Mouse (Mus musculus): ENCODE measurements around the gene Arid3b. TPM values are rescaled to one million over a fixed set of nuclear protein-coding genes. Genes with fewer than 3 reads are reported as not detected.
A peak's percentile ranks its signal among the peaks of the same experiment; 100 is the strongest.

The Arid3b gene
- total RNA-seq, 1 experiment from 2014 or later: 4.2 TPM

DNA sequence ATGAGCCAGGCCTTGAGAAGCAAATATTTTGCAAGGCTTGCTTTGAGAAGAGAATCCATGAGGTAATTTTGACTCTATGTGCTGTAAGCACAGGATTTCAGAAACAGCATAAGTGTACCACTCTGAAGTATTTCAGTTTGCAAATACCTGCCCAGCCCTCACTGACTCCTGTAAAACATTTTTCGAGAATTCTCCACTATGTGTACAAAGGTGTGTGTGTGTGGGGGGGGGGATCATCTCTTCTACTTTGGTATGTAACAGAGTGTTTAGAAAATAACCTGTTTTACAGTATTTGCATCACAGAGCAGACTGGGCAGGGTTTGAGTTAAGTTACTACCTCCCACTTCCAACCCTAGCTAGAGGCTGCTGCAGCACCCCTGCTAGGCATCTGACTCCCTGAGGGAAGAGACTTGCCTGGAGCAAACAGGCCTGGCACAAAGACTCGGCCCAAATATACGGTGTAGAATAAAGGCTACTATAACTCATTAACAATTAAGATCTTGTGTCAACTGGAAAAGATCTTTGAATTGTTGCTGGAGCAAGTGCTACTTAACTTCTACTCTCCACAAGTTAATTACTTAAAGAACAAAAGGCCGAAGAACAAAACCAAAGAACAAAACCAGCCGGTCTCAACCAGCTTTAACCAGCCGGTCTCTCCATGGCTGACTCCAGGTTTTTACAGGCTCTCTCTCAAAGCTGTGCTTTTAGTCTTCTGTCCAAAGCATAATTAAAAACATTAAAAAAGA is 6.6 kb downstream of the Arid3b start:
- no peak for DNase-seq

DNA sequence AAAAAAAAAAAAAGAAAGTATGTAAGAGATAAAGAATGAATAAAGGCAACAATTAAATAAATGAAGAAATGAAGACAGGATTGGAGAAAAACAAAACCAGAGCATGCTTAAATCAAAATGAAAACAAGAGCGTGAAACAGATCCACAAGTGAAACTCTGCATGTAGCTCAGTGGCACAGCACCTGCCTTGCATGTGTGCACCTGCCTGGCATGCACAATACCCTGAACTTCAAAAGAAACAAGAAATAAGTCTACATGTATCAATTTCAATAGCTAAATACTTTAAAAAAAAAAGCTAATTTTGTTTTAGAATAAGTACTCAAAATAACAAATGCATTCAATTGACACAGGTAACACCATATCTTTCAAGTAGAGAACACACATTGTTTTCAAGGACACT is 13.2 kb downstream of the Arid3b start:
- DNase-seq: no peak

DNA sequence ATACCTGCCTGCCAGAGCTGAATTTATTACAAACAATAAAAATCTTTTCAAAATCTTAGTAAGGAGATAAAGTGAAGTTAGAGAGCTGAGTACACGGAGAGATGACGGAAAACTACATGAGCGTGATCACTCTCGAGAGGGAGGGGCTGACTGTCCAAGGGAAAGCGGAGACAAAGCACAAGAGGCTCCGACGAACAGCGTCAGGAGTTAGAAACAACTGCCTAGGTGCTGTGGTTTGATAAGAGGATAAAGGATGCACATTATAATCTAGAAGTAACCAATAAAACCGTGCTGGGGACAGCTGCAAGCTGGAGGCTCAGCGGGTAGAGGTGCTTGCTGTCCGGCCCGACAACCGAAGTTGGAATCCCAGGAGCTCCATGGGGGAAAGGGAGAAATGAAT is 13.8 kb downstream of the Arid3b start:
- no peak for DNase-seq

DNA sequence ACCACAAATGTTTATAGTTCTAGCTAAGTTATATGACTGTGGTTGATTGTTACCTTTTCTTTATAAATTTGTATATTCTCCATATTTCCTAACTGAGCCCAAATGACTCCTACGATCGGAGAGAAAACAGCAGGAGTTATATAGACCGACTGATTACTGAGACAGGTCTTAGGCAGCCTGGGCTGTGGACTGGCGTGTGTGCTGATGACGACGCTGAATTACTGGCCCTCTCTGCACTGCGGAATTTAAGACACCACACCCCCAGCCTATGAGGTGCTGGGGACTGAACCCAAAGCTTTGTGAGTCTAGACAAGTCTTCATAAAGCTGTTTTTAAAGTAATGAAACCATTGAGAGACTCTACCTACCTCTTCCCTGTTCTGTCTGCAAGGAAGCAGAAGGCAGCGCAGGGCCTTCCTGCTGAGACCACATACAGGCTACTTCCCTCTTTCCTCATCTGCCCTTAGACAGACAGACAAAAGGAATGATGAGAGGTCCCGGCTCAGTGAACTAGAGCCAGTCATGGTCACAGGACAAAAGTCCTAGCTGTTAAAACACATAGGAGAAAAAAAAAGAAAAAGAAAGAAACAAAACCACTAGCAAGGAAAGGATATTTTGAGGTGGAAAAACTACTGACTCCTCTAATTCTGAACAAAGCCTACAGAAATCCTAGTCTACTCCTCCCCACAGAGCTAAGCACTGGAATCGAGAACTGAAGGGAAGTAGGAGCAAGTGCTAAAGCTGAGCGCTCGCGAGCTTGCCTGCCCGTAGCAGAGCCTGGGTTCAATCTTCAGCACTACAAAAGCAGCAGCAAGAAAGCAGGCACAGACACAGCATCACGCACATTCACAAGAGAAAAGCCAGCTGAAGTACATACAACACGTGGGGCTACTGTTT is 16.2 kb downstream of the Arid3b start:
- DNase-seq: no peak

DNA sequence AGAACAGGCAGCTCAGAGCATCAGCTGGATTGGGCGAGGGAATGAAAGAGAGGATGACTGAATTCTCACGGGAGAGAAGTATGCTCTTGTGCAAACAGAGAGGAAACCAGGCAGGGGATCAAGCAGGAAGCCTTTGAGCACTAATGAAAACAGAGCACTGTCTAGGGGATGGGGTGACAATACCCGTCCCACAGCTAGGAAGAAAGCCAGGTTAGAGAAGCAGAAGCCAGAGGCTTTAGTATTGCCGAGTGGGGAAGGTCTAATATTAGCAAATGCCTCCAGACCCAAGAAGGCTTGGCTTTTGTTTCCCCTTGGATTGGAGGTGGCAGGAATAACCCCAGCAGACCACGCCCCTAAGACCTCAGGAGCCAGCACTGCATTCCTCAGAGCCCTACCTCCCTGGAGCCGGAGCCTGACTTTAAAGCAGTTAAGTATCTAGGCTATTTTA is 19.3 kb downstream of the Arid3b start:
- peak; percentile 37 for DNase-seq

DNA sequence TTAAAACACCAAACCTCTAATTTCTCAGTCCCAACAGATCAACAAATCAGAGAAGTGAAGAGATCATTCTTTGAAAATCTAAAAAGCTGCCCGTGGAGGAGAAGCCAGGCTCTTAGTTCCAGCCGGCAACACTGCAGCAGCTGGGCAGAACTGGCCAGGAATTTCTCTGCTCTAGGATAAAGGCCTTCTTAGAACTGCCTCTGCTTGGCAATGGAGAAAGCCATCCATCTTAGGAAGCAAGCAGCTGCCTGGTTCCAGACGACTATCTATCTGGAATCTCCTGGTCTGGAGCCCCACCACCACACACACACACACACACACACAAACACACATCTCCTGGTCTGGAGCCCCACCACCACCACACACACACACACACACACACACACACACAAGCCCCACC is 21.7 kb downstream of the Arid3b start:
- peak; percentile 16 for DNase-seq

DNA sequence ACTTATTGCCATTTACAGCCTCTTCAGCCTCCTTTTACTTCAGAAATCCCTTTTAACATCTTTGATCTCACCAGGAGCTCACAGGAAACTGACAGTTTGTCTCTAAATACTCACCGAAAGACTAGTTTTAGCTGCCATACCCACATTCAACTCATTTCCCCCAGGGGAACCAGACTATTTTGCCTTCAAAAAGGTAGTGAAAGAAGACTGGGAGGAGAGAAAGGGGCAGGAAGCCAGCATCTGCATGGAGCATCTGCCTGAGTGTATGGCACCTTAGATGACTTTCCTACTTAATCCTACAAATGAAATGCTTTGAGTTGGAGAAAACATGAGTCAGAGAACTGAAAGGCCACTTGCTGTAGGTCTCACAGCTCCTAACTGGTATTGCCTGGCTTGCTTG is 22.6 kb downstream of the Arid3b start:
- DNase-seq: no peak

DNA sequence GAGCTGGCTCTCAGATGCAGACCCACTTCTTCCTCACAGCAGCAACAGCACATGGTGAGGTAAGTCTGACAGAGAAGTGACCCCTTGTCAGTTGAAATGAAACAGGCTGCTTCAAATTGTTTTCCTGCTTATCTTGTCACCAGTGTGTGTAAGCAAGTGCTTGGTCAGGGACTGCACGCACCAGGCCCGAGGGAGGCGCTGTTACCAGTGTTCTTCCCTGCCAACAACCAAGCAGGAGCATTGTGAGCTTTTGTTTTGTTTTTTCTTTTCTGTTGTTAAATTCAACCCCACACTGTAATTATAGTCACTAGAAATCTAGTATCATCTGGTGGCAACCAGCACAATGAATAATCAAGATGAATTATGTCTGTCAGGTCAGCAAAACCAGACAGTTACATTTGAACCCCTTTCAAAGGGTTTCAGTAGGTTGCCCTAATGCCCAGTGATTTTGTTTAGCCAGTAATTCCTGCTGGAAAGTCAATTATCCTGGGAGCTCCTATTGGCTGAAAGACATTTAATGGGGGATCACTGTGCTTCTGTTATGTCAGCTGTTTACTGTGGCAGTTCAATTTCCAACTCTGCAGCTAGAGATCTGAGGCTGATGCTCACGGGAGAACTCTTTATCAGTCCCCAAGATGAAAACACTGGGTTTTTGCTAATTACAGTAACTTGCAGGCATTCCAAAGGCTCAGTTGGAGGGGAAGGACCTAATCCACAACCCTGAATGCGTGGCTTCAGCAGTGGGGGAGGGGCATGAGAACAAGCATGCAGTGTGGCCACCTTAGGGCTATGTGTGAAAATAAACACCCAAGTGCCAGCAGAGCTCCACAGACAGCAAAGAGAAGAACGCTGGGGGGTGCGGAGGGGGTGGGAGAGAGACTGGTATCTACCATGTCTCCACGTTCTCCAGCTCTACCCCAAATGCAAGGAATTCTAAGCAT is 24.5 kb downstream of the Arid3b start:
- no peak for DNase-seq

DNA sequence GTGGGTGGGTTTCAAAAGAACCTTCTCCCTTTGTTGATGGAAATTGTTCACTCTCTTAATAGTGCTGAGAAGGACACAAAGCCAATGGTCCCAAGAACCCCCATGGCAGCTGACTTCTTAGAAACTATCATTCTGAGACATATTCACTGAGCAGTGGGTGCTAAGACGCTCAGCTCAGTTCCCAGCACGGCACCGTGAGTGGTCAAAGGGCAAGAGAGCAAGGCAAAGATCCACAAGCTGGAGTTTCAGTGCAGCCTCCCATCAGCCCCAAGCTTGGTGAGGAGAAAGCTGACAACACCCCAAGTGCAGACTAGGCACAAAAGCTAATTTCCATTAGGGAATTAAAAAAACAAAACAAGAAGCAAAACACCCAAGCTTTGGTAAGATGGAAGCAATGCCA is 25.9 kb downstream of the Arid3b start:
- no peak for DNase-seq

DNA sequence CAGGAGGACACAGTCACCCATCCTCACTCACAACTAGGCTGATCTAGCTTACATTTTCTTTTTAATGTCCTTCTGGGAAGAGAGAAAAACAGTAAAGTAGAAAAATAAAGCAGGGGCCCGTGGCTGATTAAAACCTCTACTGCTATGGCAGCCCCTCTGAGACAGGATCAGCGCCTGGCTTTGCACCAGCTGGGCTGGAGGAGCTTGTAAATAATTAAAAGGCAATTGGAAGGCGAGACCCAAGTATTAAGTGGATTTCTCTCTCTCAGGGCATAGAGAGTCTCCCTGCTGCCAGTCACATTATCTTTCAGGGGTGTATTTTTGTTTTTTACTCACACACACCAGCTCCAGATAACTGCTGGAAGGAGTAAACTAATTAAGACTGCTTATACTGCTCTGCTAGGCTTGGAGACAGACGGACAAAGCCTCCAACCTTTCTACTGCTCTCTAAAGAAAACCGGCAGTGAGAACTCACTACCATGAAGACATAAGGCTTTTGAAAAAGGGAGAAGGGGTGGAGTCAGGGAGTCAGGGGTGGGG is 27.8 kb downstream of the Arid3b start:
- DNase-seq: no peak

DNA sequence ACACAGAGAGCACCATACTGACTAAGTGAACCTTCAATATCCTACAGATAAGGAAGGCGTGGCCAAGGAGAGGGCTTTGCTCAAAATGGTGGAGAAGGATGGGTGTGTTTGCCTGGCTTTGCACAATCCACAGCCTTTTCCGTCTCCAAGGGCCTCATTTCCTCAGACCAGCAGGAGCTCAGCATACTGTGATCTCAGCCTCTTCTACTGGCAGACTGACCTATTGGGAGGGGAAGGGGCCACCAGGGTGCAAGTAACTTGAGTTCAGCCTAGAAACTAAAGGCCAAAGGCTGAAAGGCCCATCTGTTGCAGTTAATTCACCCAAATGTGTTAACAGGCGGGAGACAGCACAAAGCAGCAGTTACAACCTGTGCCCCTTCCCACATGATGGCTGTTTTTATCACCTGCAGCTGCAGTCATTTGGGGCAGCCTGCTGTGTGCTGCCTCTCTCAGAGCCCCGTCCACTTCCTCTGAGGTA is 29.4 kb downstream of the Arid3b start:
- DNase-seq: no peak

DNA sequence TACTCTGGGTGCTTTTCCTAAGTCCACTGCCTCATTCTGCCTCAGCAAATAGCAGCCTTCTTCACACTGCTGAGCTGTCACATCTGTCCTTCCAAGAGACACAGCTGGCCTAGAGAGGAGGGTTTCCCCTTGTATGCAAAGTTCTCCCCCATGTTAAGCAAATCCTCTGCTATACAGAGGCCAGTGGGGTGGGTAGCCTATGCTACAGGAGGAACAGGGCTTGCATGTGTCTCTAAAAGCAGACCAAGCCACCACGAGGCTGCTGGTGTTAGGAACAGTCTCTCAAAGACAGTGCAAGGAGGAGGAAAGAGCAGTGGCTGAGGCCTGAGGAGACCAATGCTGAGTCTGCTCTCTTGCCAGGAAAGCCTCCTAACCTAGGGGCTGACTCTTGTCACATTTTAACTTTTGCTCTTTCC is 30.5 kb downstream of the Arid3b start:
- no peak for DNase-seq

DNA sequence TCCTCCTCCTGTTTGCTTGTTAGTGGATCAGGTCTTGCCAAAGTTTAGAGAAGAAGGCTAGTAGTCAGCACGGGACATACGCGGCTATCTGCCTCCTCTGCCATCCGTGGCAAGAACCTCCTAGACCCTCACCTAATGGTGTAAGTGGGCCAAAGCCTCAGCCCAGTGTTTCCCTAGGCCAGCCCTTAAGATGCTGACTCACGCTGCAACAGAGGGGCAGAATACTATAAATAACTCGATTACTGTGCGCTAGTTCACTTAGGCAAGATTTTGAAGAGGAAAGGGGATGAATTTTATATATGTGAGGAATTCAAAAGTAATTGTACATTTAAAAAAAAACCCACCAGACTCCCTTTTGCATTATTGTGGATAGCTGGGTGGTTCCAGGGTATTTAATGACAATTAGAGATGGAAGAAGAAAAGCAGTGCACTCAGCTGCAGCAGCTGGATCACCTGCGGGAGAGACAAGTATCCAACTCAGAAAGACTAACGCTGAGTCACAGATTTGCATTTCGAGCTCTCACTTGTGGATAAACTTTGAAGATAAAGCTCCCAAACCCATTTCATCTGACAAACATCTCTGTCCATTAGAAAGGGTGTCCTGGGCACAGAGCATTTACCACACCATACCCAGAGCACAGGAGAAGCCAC is 31.4 kb downstream of the Arid3b start:
- DNase-seq: no peak

DNA sequence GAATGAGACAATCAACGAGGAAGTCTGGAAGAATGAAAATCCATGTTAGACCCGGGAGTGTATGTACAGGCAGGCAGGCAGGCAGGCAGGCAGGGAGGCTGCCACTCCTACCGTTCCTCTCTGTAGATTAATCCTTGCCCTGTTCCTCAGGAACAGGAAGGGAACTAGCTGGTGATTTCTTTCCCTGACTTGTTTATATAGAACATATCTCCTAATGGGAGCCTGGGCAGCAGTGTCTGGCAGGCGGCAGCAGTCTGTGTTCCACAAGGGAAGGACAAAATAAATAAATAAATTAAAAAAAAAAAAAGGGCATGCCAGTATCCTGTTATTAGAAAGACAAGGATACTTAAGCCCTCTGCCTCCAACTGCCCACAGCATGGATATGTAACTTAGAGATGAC is 32.8 kb downstream of the Arid3b start:
- DNase-seq: no peak

DNA sequence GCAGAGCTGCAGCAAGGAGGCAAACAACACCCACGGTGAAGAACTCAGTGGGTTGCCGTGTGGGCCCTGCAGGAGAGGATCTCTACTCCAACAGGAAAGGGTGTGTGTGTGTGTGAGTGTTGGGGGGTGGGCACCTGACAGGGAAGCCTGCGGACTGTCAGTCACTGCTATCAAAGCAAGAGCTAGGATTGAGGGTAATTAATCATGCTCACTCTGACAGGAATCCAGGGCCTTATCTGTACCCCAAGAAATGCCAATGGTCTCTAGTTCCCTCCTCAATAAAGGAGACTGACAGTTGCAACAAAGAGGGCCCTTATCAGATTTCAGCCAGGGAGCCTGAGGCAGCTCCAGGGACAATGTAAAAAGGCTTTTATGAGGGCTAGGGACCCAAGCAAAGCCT is 33.5 kb downstream of the Arid3b start:
- no peak for DNase-seq

DNA sequence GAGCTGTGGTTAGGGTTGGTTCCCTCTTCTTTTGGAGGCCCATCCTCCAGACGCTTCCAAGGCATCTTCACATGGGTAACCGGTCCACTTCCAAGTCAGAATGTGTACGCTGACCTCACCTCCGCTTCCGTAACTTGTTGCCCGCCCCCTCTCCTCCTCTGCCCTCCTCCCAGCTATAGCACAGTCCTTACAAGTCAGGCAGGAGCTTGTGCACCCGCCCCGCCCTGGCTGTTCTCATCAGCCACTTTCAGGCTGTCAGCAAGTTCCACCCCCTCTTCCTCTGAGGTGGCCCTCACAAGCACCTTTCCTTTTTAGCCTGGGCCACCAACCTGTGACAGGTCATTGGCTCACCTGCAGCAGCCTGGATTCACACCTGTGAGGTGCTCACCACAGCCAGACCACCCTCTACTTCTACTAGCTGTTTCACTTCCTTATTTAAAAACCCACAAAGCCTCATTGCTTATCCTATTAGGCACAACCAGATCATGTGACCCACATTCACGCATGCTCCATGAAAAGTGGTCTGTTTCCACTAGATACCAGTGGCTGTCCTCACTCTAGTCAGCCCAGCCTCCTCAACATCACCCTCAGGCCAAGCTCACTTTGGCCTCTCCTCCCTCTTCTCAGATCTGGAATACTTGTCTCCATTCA is 36.1 kb downstream of the Arid3b start:
- no peak for DNase-seq

DNA sequence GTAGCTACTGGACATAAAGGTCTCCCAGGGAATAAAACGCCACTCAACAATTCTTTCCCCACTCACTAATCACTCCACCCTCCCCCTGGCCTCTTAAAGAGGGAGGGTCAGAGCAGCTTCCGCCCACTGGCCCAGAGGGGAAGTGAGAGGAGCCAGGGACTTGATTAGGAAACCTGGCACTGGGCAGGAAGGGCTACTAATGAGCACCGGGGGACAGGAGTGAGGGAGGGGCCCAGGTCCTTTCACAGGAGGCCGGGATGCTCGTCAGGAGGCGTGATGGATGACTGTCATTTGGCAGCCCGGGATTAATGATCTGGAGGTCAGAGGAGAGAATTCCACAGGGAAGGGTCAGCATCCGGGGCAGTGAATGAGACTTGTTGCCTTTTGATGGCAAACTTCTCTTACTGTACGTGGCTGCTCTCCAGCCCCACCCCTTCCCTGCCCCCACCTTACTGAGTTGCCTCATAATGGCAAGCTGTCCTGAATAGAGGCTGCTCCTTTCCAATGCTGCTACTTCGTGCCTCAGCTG is 37.8 kb downstream of the Arid3b start:
- peak; percentile 41 for DNase-seq

DNA sequence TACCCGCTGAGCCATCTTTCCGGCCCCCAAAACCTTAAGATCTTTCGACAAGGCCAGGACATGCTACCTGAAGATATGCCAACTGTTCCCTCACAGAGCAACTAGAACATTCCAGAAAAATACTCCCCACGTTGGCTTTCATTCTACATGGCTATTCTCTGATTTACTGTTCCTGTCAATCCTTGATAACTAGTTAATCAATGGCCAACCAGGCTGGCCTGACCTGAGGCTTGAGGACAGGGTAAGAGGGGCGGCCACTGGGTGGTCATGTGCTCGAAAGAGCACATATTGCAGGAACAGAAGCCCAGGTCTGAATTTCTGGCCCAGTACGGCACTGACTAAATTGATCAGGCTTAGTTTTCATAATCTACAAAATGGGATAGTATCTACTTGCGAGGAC is 39.1 kb downstream of the Arid3b start:
- DNase-seq: no peak

DNA sequence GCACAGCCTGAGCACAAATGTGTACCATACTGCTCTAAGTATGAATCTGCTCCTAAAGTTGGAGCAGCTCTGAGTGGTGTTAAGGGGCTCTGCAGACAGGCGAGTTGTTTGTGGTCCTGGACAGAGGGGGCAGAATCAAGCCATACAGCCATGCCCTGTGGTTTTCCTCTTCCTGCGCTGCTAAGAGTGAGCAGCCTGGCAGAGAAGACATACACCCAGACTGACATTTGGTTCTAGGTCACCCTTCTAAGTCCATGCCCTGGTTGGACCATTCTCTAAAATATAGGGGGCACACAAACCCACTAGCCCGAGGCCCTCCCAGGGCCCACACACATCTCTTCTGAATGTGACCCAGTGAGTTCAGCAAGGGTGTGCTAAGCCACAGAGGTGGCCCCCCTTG is 46.9 kb downstream of the Arid3b start:
- DNase-seq: no peak

DNA sequence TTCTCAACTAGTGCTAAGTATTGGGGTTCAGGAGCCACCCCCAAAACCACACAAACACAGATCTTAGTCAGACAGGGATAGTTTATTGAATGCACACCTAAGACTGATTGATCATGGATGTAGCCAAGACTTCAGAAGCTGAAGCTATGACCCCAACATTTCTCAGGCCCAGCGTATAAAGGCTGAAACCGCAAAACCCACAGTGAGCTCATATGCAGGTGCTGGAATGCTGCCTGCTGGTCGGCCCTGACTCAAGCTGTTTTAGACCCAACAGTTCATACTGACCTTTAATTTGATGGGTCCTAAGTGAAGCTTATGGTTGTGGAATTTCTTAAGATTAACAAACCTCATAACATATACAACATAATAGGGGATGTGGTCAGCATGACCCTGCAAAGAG is 53.9 kb downstream of the Arid3b start:
- DNase-seq: no peak

DNA sequence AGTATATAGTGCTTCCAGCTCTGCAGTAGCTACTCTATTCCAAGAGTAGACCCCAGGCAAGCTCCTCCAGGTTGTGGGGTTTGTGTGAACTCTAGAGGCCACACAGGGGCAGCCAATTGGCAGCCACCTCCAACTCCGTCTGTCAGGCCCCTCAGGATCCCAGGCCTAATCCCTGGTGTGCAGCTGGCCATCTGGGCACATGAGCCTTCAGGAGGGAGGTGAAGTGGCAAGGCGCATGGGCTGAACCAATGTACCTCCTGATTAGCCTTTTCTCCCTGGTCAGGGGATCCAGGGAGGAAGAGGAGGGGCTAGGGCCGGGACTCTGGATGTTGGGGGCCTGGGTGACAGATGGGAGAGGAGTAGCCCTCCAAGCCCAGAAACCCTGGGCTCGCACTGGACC is 60.9 kb downstream of the Arid3b start:
- no peak for DNase-seq
